Mouse (Mus musculus): ENCODE measurements around the gene Plekhg6.

The Plekhg6 gene

DNA sequence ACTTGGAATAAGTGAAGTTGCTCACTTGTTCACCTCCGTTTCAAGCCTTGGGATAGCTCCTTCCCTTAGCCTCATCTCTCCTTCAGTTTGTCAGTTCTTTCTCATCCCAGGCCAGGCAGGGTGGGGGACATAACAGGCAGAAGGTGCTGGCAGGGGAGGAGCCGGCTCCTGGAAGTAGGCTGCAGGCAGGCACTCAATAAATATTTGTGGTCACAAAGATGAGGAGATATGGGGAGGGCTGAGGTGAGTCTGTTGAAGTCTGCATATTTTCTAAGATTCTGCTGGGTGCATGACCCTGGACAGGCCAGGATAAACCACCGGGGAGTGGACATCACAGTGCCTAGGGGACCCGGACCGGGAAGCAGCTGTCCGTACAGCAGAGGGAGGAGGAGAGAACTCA, 57.0 kb downstream of the Plekhg6 start:
- DNase-seq, result no peak

DNA sequence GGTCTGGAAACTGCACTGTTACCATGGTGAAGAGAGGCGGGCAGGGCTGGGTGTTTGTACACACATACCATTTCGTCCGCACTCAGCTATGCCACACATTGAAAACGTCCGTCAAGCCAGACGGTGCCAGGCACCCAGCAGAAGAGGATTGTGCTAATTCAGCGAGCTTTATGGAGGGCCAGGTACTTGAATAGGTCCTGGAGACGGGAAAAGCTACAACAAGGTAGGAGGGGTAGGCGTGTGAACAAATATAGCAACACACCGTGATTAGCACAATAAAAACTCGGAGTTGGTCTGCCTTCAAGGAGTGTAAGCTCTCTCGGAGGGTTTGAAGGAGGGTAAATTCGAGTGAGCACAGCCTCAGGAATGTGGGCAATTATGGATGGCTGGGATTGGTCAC, 57.8 kb downstream of the Plekhg6 start:
- no peak for DNase-seq

DNA sequence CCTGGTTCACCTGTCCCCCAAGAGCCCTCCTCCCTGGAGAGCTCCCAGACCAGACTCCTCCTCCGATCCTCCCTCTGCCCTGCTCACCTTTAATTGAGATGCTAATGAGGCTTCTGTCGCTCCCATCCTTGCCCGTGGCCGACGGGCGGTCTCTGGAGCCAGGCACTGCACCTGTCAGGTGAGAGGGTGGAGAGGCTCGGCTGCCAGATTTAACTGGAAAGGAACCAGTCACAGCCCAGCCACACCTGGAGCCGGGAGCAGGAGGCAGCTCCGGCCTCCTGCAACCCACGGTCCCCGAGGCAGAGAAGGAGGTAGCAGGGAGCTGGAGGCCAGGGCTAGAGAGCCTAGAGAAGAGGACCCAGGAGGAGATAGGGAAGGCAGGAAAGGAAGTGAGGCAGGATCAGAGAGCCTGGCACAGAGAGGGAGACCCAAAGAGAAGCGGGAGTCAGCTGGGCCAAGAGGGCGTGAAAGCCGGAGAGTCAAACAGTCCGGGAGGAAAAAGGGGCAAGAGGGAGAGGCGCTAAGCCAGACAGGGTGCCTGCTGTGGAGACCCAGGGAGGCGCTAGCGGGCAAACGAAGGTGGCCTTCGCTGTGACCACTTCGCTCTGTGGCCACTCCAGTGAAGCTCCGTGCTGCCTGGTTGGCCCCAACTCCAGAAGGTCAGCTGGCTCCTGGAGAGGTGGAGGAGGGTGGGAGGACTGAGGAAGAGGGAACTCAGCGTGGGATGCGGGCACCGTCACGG, 59.3 kb downstream of the Plekhg6 start:
- no peak for DNase-seq

DNA sequence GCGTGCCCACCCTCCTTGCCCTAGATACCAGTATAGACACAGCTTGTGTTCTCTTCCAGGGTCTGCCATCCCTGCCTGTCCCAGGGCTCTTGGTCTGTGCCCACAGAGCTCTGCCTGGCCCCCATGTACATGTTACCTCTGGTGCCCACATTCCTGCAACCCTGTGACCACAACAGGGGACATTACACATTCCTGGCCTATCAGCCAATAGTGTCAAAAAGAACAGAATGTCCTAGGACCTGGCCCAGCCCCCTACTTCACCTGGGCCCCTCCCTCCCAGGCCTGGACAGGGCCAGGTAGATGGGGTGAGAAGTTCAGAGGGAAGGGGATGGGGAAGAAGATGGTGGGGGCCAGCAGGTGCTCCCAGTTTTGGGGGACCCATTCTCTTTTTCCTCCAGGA, 60.3 kb downstream of the Plekhg6 start, which contains the start of gene Scnn1a:
Gene Scnn1a (plus strand): TSS at position 337 of the 400 bp plus-strand sequence.
- no peak for DNase-seq

DNA sequence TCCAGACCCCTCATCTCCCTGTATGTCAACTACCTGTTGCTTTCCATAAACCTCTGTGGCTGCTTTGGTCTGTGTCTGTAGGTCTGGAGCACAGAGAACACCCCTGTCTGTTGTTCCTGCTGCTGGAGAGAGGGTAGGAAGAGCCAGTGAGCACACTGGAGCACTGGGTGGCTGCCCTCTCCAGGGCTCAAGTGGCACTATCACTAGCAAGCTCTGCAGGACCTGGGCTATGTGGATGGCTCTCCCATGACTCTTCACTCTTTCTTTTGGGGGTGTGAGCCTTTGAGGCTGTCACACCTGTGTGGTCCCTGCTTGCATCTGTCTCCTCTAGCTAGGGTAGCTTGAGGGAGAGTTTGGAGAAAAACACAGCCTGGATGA, 60.7 kb downstream of the Plekhg6 start:
- no peak for DNase-seq

DNA sequence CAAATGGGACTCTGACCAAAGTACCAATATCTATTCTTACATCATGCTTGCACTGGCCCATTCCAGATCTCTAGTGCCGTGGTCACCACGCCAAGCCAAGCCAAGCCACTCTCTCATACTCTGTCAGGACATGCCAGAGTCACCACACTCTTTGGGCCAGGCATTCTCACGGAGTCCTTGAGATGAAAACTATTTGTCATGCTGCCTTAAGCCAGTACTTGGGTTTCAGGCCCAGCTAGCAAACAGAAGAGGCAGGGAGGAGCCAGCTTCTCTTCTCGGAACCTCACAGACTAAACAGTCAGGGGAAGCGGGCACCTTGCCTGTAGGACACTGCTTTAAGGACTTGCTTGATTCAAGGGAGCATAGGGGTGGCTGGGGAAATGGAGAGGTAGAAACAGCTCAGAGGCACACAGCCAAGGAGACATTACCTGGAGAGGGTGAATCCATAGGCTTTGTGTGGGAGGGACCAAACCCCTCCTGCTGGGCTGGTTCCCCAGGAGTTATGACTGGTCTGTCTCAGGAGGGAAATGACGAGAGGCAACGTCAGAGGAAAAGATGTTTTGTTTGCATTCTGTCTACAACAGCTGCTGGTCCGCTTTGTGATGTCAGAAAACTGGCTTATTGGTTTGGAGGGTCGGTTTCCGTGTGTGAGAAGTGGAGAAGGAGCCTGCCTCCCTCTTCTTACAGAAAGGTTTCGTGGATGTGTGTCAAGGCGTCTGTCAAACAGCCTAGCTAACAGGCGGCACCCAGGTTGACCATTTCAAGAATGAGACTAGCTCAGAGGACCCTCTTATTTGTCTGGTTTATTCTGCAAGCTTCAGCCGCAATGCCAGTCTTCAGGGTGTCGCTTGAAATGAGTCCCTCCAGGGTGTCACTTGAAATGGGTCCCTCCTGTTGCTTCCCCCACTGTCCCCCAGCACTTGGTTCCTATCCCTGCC, 61.3 kb downstream of the Plekhg6 start:
- DNase-seq, result no peak

DNA sequence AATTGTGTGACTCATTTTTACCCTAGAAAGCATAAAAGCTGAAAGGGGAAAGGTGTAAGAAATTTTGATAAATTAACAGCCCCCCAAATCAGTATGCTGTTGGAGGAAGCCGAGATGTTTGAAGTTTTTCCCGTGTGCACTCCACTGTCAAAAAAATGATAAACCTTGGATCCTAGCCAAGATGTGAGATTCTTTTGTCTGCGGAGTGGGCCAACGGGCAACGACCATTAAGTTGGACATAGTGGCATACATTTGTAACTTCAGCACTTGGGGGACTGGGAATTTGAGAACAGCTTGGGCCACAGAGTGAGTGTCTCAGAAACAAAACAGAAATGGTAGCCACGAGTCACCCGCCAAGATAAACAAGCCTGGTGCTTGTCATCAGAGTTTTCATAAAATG, 63.5 kb downstream of the Plekhg6 start:
- no peak for DNase-seq

DNA sequence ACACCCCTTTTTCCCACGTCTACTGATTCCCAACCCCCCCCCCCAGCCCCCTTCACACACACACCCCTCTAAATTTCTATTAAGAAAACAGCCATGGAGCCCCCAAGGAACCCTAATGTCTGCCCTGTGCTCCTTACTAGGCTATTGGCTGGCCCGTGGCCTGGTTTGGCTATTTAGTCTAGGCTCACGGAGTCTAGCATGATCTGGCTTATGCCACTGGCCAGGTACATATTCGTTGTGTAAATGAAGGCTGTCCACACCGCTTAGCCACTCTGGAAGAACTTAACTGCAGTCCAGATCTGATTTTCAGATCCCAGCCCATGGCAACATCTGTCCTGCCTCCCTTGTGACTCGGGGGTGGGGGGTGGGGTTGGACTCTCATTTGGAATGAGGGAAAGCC, 65.8 kb downstream of the Plekhg6 start:
- no peak for DNase-seq

DNA sequence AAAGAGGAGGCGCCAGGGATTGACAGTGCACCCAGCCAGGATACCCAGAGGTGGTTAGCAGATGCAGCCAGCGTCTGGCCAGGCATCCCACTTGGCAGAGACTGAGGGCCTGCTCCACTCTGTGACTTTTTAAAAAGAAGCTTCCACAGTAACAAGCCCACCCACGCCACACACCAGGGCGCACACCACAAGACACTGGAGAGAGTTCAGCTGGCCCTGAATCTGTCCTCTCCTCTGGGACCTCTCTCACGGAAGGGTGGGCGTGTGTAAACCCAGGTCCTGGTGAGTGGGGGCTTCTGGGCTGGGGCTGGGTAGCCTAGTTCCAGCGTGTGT, 66.4 kb downstream of the Plekhg6 start:
- no peak for DNase-seq

DNA sequence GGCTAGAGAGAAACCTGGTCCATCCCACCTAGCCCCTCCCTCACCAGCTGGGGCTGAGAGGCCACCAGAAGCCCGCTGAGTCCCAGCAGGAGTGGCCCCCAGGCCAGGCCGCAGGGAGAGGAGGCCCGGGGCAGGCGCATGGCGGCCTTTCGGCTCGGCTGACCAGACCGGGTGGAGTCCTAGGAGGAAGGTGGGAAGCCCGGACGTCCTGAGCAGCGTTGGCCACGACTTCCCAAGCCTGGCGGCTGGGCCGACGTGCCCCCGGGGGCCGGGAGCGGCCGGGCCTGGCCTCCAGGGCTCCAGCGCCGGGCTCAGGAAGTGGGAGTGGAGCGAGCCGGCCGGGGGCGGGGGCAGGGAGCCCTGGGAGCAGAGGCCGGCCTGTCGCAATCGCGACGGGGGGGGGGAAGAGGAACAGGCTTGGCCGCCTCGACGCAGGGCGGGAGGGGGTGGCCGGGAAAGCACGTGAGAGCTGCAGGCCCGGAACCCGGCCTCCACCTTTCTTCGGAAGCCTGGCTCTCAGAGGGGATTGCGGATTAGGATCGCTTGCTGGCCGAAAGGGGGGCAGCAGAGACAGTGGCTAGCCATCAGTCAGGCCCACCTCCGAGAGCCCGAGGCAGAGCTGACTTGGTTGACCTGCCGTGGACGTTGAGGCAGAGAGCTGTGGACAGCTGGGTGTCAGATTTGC, 66.9 kb downstream of the Plekhg6 start, which contains the start of gene Ltbr:
Gene Ltbr (minus strand): TSS at position 340 of the 685 bp plus-strand sequence.
- DNase-seq, result peak; percentile 41
